Mouse (Mus musculus): Measurements from ENCODE around the gene Nars2. TPM values are rescaled to one million over a fixed set of nuclear protein-coding genes. Genes with fewer than 3 reads are reported as not detected.

Gene Nars2
- polyA plus RNA-seq, 2 experiments = 8.5 to 21.0 TPM

DNA sequence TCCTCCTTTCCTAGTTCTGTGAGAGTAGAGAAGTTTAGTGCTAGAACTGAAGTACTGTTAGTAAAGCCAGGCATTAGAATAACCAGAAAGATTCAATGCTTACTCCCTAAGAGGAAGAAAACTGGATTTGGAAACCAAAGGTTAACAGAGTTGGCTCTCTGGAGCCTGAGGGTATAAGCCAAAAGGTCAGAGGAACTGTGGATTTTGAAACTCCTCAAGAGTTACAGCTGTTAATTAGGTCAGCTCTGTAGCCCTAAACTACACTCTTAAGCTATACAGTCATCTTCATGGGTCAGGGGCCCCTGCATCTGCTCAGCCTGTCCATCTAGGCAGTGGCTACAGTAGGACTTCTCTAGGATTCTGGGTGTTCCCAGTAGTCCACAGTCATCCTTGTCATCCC, 125.7 kb downstream of the Nars2 start:
- DNase-seq (ENCODE audit: low spot score) (no peak), ATAC-seq (ENCODE audit: low FRiP score, low read depth) (no peak)
- no peaks in the 10 kb centered on the region for H3K9me3 ChIP-seq (ENCODE audit: control insufficient read depth, low read length)
- no peaks in the 10 kb centered on the region for H3K27me3 ChIP-seq (ENCODE audit: control insufficient read depth, insufficient read depth, low read length)
- H3K9ac ChIP-seq (ENCODE audit: low read depth, low read length, severe bottlenecking) = no peak overlapping the region
- TF ChIP-seq POLR2A (IDR thresholded peaks at IDR 0.05; ENCODE audit: borderline replicate concordance, extremely low read depth, insufficient read depth, insufficient read length) = no peak
- H3K4me2 ChIP-seq (replicated peaks; ENCODE audit: low read depth, low read length, severe bottlenecking) = no peak overlapping the region
- H3K4me3 ChIP-seq (replicated peaks; ENCODE audit: low read length) = no peak overlapping the region
- peaks cover 5% of the 10 kb centered on the region; the same call in 1 of the 2 replicates for H3K4me1 ChIP-seq (ENCODE audit: control insufficient read depth, insufficient read depth, low read length)
- H3K27ac ChIP-seq (replicated peaks; ENCODE audit: low read depth, low read length) = no peak overlapping the region
- no peaks in the 10 kb centered on the region for H3K36me3 ChIP-seq (ENCODE audit: control insufficient read depth, insufficient read depth, low read length)

GRCm38 (mm10) chr7:97078685-97079084, 127.4 kb downstream of the Nars2 start:
- no peak overlapping the region for H3K27ac ChIP-seq (replicated peaks; ENCODE audit: low read depth, low read length)
- H3K4me2 ChIP-seq (replicated peaks; ENCODE audit: low read depth, low read length, severe bottlenecking) = no peak overlapping the region
- H3K27me3 ChIP-seq (ENCODE audit: control insufficient read depth, insufficient read depth, low read length) = no peaks in the 10 kb centered on the region
- DNase-seq (ENCODE audit: low spot score) (no peak), ATAC-seq (ENCODE audit: low FRiP score, low read depth) (no peak)
- peaks cover 8% of the 10 kb centered on the region for H3K4me1 ChIP-seq (ENCODE audit: control insufficient read depth, insufficient read depth, low read length)
- no peaks in the 10 kb centered on the region for H3K36me3 ChIP-seq (ENCODE audit: control insufficient read depth, insufficient read depth, low read length)
- H3K9ac ChIP-seq (ENCODE audit: low read depth, low read length, severe bottlenecking) = no peak overlapping the region
- no peak overlapping the region for H3K4me3 ChIP-seq (replicated peaks; ENCODE audit: low read length)
- H3K9me3 ChIP-seq (ENCODE audit: control insufficient read depth, low read length) = no peaks in the 10 kb centered on the region
- WGBS = 21% methylated on average over 4 of the region's 4 CpGs
- TF ChIP-seq POLR2A (IDR thresholded peaks at IDR 0.05; ENCODE audit: borderline replicate concordance, extremely low read depth, insufficient read depth, insufficient read length) = no peak

- WGBS = 11% methylated on average over 6 of the region's 6 CpGs
- DNase-seq (ENCODE audit: low spot score) (peak; percentile 50), ATAC-seq (ENCODE audit: low FRiP score, low read depth) (no peak)
- no peaks in the 10 kb centered on the region for H3K9me3 ChIP-seq (ENCODE audit: control insufficient read depth, low read length)
- H3K4me2 ChIP-seq (replicated peaks; ENCODE audit: low read depth, low read length, severe bottlenecking) = no peak overlapping the region
- H3K36me3 ChIP-seq (ENCODE audit: control insufficient read depth, insufficient read depth, low read length) = no peaks in the 10 kb centered on the region
- no peak overlapping the region for H3K27ac ChIP-seq (replicated peaks; ENCODE audit: low read depth, low read length)
- H3K9ac ChIP-seq (ENCODE audit: low read depth, low read length, severe bottlenecking) = no peak overlapping the region
- no peaks in the 10 kb centered on the region for H3K27me3 ChIP-seq (ENCODE audit: control insufficient read depth, insufficient read depth, low read length)
- no peak for TF ChIP-seq POLR2A (IDR thresholded peaks at IDR 0.05; ENCODE audit: borderline replicate concordance, extremely low read depth, insufficient read depth, insufficient read length)
- H3K4me1 ChIP-seq (ENCODE audit: control insufficient read depth, insufficient read depth, low read length) = peaks cover 8% of the 10 kb centered on the region
- no peak overlapping the region for H3K4me3 ChIP-seq (replicated peaks; ENCODE audit: low read length)
These were observed 127.8 kb downstream of the Nars2 start for GRCm38 (mm10) chr7:97079145-97079544.

GRCm38 (mm10) chr7:97079651-97080365, 128.5 kb downstream of the Nars2 start:
- Histone ChIP-seq H3K27ac (replicated peaks; ENCODE audit: low read depth, low read length) (no peak overlapping the region), H3K36me3 (ENCODE audit: control insufficient read depth, insufficient read depth, low read length) (no peaks in the 10 kb centered on the region), H3K4me1 (ENCODE audit: control insufficient read depth, insufficient read depth, low read length) (peaks cover 8% of the 10 kb centered on the region), H3K4me3 (replicated peaks; ENCODE audit: low read length) (no peak overlapping the region), H3K9me3 (ENCODE audit: control insufficient read depth, low read length) (no peaks in the 10 kb centered on the region), H3K4me2 (replicated peaks; ENCODE audit: low read depth, low read length, severe bottlenecking) (no peak overlapping the region), H3K9ac (ENCODE audit: low read depth, low read length, severe bottlenecking) (no peak overlapping the region), H3K27me3 (ENCODE audit: control insufficient read depth, insufficient read depth, low read length) (no peaks in the 10 kb centered on the region)
- 57% methylated on average over 4 of the region's 4 CpGs for WGBS
- DNase-seq (ENCODE audit: low spot score) (no peak), ATAC-seq (ENCODE audit: low FRiP score, low read depth) (no peak)
- TF ChIP-seq POLR2A (IDR thresholded peaks at IDR 0.05; ENCODE audit: borderline replicate concordance, extremely low read depth, insufficient read depth, insufficient read length) = no peak

- peak overlapping the region; percentile 85 for H3K4me3 ChIP-seq (replicated peaks; ENCODE audit: low read length)
- peak overlapping the region; percentile 90 for H3K4me2 ChIP-seq (replicated peaks; ENCODE audit: low read depth, low read length, severe bottlenecking)
- no peaks in the 10 kb centered on the region for H3K36me3 ChIP-seq (ENCODE audit: control insufficient read depth, insufficient read depth, low read length)
- H3K9ac ChIP-seq (ENCODE audit: low read depth, low read length, severe bottlenecking) = peak overlapping the region; percentile 87
- no peaks in the 10 kb centered on the region for H3K9me3 ChIP-seq (ENCODE audit: control insufficient read depth, low read length)
- H3K27ac ChIP-seq (replicated peaks; ENCODE audit: low read depth, low read length) = peak overlapping the region; percentile 79
- 18% methylated on average over 4 of the region's 4 CpGs for WGBS
- H3K27me3 ChIP-seq (ENCODE audit: control insufficient read depth, insufficient read depth, low read length) = no peaks in the 10 kb centered on the region
- DNase-seq (ENCODE audit: low spot score) (peak; percentile 36), ATAC-seq (ENCODE audit: low FRiP score, low read depth) (no peak)
- TF ChIP-seq POLR2A (IDR thresholded peaks at IDR 0.05; ENCODE audit: borderline replicate concordance, extremely low read depth, insufficient read depth, insufficient read length) = no peak
- peaks cover 8% of the 10 kb centered on the region for H3K4me1 ChIP-seq (ENCODE audit: control insufficient read depth, insufficient read depth, low read length)
These were observed 129.4 kb downstream of the Nars2 start for GRCm38 (mm10) chr7:97080621-97081241.

Data from limb, embryonic 14.5 days (tissue).